Mouse (Mus musculus) cerebellum, adult 9-11 months (tissue): ENCODE data around the gene Ptk7.
A peak's percentile ranks its signal among the peaks of the same experiment; 100 is the strongest.

Source experiments
- DNase-seq: peaks from one replicate; pipeline ENCODE4 v3.0.0; 2022

Ptk7 gene

GRCm38 (mm10) chr17:46605126-46605525 is 24.2 kb downstream of the Ptk7 start:
- DNase-seq = no peak

GRCm38 (mm10) chr17:46603229-46603628 is 26.1 kb downstream of the Ptk7 start:
- no peak for DNase-seq

- no peak for DNase-seq
Measured at GRCm38 (mm10) chr17:46602212-46602611, 27.1 kb downstream of the Ptk7 start.

- DNase-seq = no peak
Measured at GRCm38 (mm10) chr17:46600569-46600968, 28.7 kb downstream of the Ptk7 start.

GRCm38 (mm10) chr17:46598963-46599362 is 30.3 kb downstream of the Ptk7 start:
- no peak for DNase-seq

GRCm38 (mm10) chr17:46597956-46598355 is 31.3 kb downstream of the Ptk7 start:
- no peak for DNase-seq

GRCm38 (mm10) chr17:46595336-46595735 is 34.0 kb downstream of the Ptk7 start:
- no peak for DNase-seq

GRCm38 (mm10) chr17:46594606-46595005 is 34.7 kb downstream of the Ptk7 start:
- no peak for DNase-seq

- DNase-seq = no peak
Measured at GRCm38 (mm10) chr17:46593124-46593523, 36.2 kb downstream of the Ptk7 start.

GRCm38 (mm10) chr17:46591406-46591805 is 37.9 kb downstream of the Ptk7 start:
- no peak for DNase-seq

- DNase-seq = no peak
Measured at GRCm38 (mm10) chr17:46590439-46590838, 38.9 kb downstream of the Ptk7 start.

- DNase-seq = peak; percentile 62
Measured at GRCm38 (mm10) chr17:46589635-46590314, 39.5 kb downstream of the Ptk7 start.

- DNase-seq = no peak
Measured at GRCm38 (mm10) chr17:46588913-46589312, 40.4 kb downstream of the Ptk7 start.

GRCm38 (mm10) chr17:46588173-46588572 is 41.1 kb downstream of the Ptk7 start:
- DNase-seq = no peak

- no peak for DNase-seq
Measured at GRCm38 (mm10) chr17:46586327-46586726, 43.0 kb downstream of the Ptk7 start.

GRCm38 (mm10) chr17:46578650-46579049 is 50.7 kb downstream of the Ptk7 start:
- DNase-seq = no peak

GRCm38 (mm10) chr17:46576070-46576469 is 53.2 kb downstream of the Ptk7 start:
- no peak for DNase-seq

- no peak for DNase-seq
Measured at GRCm38 (mm10) chr17:46574535-46574934, 54.8 kb downstream of the Ptk7 start.

- no peak for DNase-seq
Measured at GRCm38 (mm10) chr17:46571005-46571404, 58.3 kb downstream of the Ptk7 start.

GRCm38 (mm10) chr17:46559146-46559545 is 70.2 kb downstream of the Ptk7 start:
- DNase-seq = no peak

GRCm38 (mm10) chr17:46558151-46558550 is 71.2 kb downstream of the Ptk7 start:
- no peak for DNase-seq

GRCm38 (mm10) chr17:46557321-46557720 is 72.0 kb downstream of the Ptk7 start:
- DNase-seq = peak; percentile 44

- DNase-seq = peak; percentile 79
Measured at GRCm38 (mm10) chr17:46556584-46556945, 72.7 kb downstream of the Ptk7 start.

- DNase-seq = peak; percentile 98
Measured at GRCm38 (mm10) chr17:46555673-46556583, 73.4 kb downstream of the Ptk7 start, which contains the start of gene Srf. Srf (minus strand) TSS chr17:46556175.
